Mouse (Mus musculus) hindbrain, embryonic 12.5 days (tissue): Measurements from ENCODE around the gene Hacd1. TPM values are rescaled to one million over a fixed set of nuclear protein-coding genes. Genes with fewer than 3 reads are reported as not detected.
A peak's percentile ranks its signal among the peaks of the same experiment; 100 is the strongest.

Experiments used
- ATAC-seq: fragments of 200-750 bp; cut with Nextera tagmentation; 2 replicates; pipeline ENCODE4 v1.8.0; 2017; ENCODE audit warnings: moderate TSS enrichment; ENCODE audit not compliant: low FRiP score
- H3K27ac ChIP-seq: fragments of 300-500 bp; sonication (generic); 2 replicates; pipeline ENCODE4 v1.5.1; 2016; ENCODE audit warnings: mild to moderate bottlenecking
- H3K27me3 ChIP-seq: fragments of 300-500 bp; sonication (generic); 2 replicates; pipeline ENCODE4 v1.6.1; 2016; ENCODE audit warnings: mild to moderate bottlenecking
- H3K36me3 ChIP-seq: fragments of 300-500 bp; sonication (generic); 2 replicates; pipeline ENCODE4 v1.6.1; 2016; ENCODE audit warnings: mild to moderate bottlenecking
- H3K4me1 ChIP-seq: fragments of 300-500 bp; sonication (generic); 2 replicates; pipeline ENCODE4 v1.6.1; 2016
- H3K4me2 ChIP-seq: fragments of 300-500 bp; sonication (generic); replicated peaks from 2 replicates; pipeline ENCODE4 v1.6.1; 2016; ENCODE audit warnings: mild to moderate bottlenecking
- H3K4me3 ChIP-seq: fragments of 300-500 bp; sonication (generic); 2 replicates; pipeline ENCODE4 v1.5.1; 2016; ENCODE audit warnings: mild to moderate bottlenecking
- H3K9ac ChIP-seq: fragments of 300-500 bp; sonication (generic); 2 replicates; pipeline ENCODE4 v1.6.1; 2016; ENCODE audit warnings: mild to moderate bottlenecking, moderate library complexity
- H3K9me3 ChIP-seq: fragments of 300-500 bp; sonication (generic); replicated peaks from 2 replicates; pipeline ENCODE4 v1.6.1; 2016; ENCODE audit warnings: mild to moderate bottlenecking
- WGBS: fragments of 180-500 bp; shearing (Covaris S2); methylation state at CpG from one replicate; pipeline ENCODE4 v1.1.7; 2016; 5-methylcytosine and 5-hydroxymethylcytosine counted together
- polyA plus RNA-seq: library from polyadenylated mRNA; unstranded; fragments of >200 nt; fragmentation: Nextera tagmentation; extraction: Ambion mirVana; gene quantifications from 2 replicates; pipeline ENCODE4 v1.2.1, GENCODE M21; 2016

Gene Hacd1
- polyA plus RNA-seq, 1 experiment from 2014 or later = 49.7 TPM

- peak; percentile 94 for ATAC-seq
- peak overlapping the region; percentile 72 for H3K4me3 ChIP-seq
- H3K4me1 ChIP-seq = peaks cover 8% of the 10 kb centered on the region
- H3K27ac ChIP-seq = peak overlapping the region; percentile 95
- under 1% methylated on average over 55 of the region's 58 CpGs for WGBS
- H3K4me2 ChIP-seq = peak overlapping the region; percentile 77
- no peaks in the 10 kb centered on the region for H3K36me3 ChIP-seq
- H3K9ac ChIP-seq = peak overlapping the region; percentile 79
- H3K9me3 ChIP-seq = no peaks in the 10 kb centered on the region
- H3K27me3 ChIP-seq = no peaks in the 10 kb centered on the region
These were observed 768 bp downstream of the Hacd1 start for GRCm38 (mm10) chr2:14055168-14055565.

- peaks cover 8% of the 10 kb centered on the region for H3K4me1 ChIP-seq
- H3K4me3 ChIP-seq = peak overlapping the region; percentile 72
- ATAC-seq = peak; percentile 21
- WGBS = 4% methylated on average over 6 of the region's 6 CpGs
- H3K9ac ChIP-seq = peak overlapping the region; percentile 79
- no peaks in the 10 kb centered on the region for H3K36me3 ChIP-seq
- peak overlapping the region; percentile 95 for H3K27ac ChIP-seq
- H3K4me2 ChIP-seq = peak overlapping the region; percentile 77
- H3K9me3 ChIP-seq = no peaks in the 10 kb centered on the region
- no peaks in the 10 kb centered on the region for H3K27me3 ChIP-seq
These were observed 1.2 kb downstream of the Hacd1 start for GRCm38 (mm10) chr2:14054716-14055115.

GRCm38 (mm10) chr2:14054163-14054562 is 1.8 kb downstream of the Hacd1 start:
- Histone ChIP-seq H3K27me3 (no peaks in the 10 kb centered on the region), H3K4me3 (no peak overlapping the region), H3K36me3 (no peaks in the 10 kb centered on the region), H3K27ac (no peak overlapping the region), H3K4me1 (peaks cover 8% of the 10 kb centered on the region), H3K4me2 (no peak overlapping the region), H3K9me3 (no peaks in the 10 kb centered on the region), H3K9ac (no peak overlapping the region)
- 53% methylated on average over 3 of the region's 3 CpGs for WGBS
- ATAC-seq = no peak

- Histone ChIP-seq H3K27me3 (no peaks in the 10 kb centered on the region), H3K4me1 (peaks cover 11% of the 10 kb centered on the region), H3K36me3 (no peaks in the 10 kb centered on the region), H3K27ac (no peak overlapping the region), H3K4me3 (no peak overlapping the region), H3K4me2 (no peak overlapping the region), H3K9me3 (no peaks in the 10 kb centered on the region), H3K9ac (no peak overlapping the region)
- WGBS = 42% methylated on average over 3 of the region's 3 CpGs
- ATAC-seq = no peak
These were observed 2.3 kb downstream of the Hacd1 start for GRCm38 (mm10) chr2:14053618-14054017.

GRCm38 (mm10) chr2:14048808-14049207 is 7.1 kb downstream of the Hacd1 start:
- no peak overlapping the region for H3K27ac ChIP-seq
- no peaks in the 10 kb centered on the region for H3K36me3 ChIP-seq
- H3K4me1 ChIP-seq = peaks cover 5% of the 10 kb centered on the region; the same call in 1 of the 2 replicates
- ATAC-seq = no peak
- no peak overlapping the region for H3K9ac ChIP-seq
- WGBS = 80% methylated on average over 5 of the region's 5 CpGs
- no peak overlapping the region for H3K4me3 ChIP-seq
- H3K9me3 ChIP-seq = no peaks in the 10 kb centered on the region
- H3K27me3 ChIP-seq = no peaks in the 10 kb centered on the region
- no peak overlapping the region for H3K4me2 ChIP-seq

GRCm38 (mm10) chr2:14048381-14048780 is 7.6 kb downstream of the Hacd1 start:
- Histone ChIP-seq H3K27ac (no peak overlapping the region), H3K27me3 (no peaks in the 10 kb centered on the region), H3K9me3 (no peaks in the 10 kb centered on the region), H3K9ac (no peak overlapping the region), H3K4me2 (no peak overlapping the region), H3K36me3 (no peaks in the 10 kb centered on the region), H3K4me3 (no peak overlapping the region), H3K4me1 (0 out of 2 replicates have a peak, but pooled peaks cover 3% of the 10 kb centered on the region)
- ATAC-seq = peak; percentile 83

GRCm38 (mm10) chr2:14043577-14044170 is 12.3 kb downstream of the Hacd1 start:
- H3K27me3 ChIP-seq = no peaks in the 10 kb centered on the region
- H3K27ac ChIP-seq = no peak overlapping the region
- H3K4me2 ChIP-seq = no peak overlapping the region
- H3K36me3 ChIP-seq = no peaks in the 10 kb centered on the region
- no peak overlapping the region for H3K9ac ChIP-seq
- no peaks in the 10 kb centered on the region for H3K9me3 ChIP-seq
- no peak for ATAC-seq
- no peak overlapping the region for H3K4me3 ChIP-seq
- WGBS = 63% methylated on average over 9 of the region's 9 CpGs
- H3K4me1 ChIP-seq = 0 out of 2 replicates have a peak, but pooled peaks cover 4% of the 10 kb centered on the region

GRCm38 (mm10) chr2:14043011-14043410 is 12.9 kb downstream of the Hacd1 start:
- H3K4me1 ChIP-seq = 0 out of 2 replicates have a peak, but pooled peaks cover 3% of the 10 kb centered on the region
- no peak overlapping the region for H3K27ac ChIP-seq
- H3K9ac ChIP-seq = no peak overlapping the region
- 0 out of 2 replicates have a peak, but pooled peaks have one; percentile 55 for ATAC-seq
- H3K36me3 ChIP-seq = no peaks in the 10 kb centered on the region
- H3K4me2 ChIP-seq = no peak overlapping the region
- no peaks in the 10 kb centered on the region for H3K27me3 ChIP-seq
- H3K9me3 ChIP-seq = no peaks in the 10 kb centered on the region
- no peak overlapping the region for H3K4me3 ChIP-seq
- WGBS = 75% methylated on average over 3 of the region's 3 CpGs

GRCm38 (mm10) chr2:14041249-14041648 is 14.7 kb downstream of the Hacd1 start:
- WGBS = 100% methylated on average over 2 of the region's 2 CpGs
- H3K4me1 ChIP-seq = 0 out of 2 replicates have a peak, but pooled peaks cover 3% of the 10 kb centered on the region

GRCm38 (mm10) chr2:14019228-14019627 is 36.7 kb downstream of the Hacd1 start:
- no peak overlapping the region for H3K9ac ChIP-seq
- ATAC-seq = no peak
- H3K9me3 ChIP-seq = no peaks in the 10 kb centered on the region
- no peak overlapping the region for H3K27ac ChIP-seq
- no peak overlapping the region for H3K4me2 ChIP-seq
- no peaks in the 10 kb centered on the region for H3K27me3 ChIP-seq
- WGBS = 100% methylated on average over 1 of the region's 1 CpGs
- H3K4me3 ChIP-seq = no peak overlapping the region
- no peaks in the 10 kb centered on the region for H3K4me1 ChIP-seq
- H3K36me3 ChIP-seq = no peaks in the 10 kb centered on the region

More at GRCm38 (mm10) chr2:14041249-14041648, 14.7 kb downstream of the Hacd1 start:
- no peaks in the 10 kb centered on the region for H3K27me3 ChIP-seq
- ATAC-seq = no peak
- no peaks in the 10 kb centered on the region for H3K36me3 ChIP-seq
- no peaks in the 10 kb centered on the region for H3K9me3 ChIP-seq
- H3K27ac ChIP-seq = no peak overlapping the region
- no peak overlapping the region for H3K9ac ChIP-seq
- no peak overlapping the region for H3K4me2 ChIP-seq
- H3K4me3 ChIP-seq = no peak overlapping the region

- H3K4me3 ChIP-seq = no peak overlapping the region
- H3K36me3 ChIP-seq = no peaks in the 10 kb centered on the region
- no peaks in the 10 kb centered on the region for H3K4me1 ChIP-seq
- no peaks in the 10 kb centered on the region for H3K9me3 ChIP-seq
- H3K27me3 ChIP-seq = no peaks in the 10 kb centered on the region
- H3K4me2 ChIP-seq = no peak overlapping the region
- no peak overlapping the region for H3K9ac ChIP-seq
- 100% methylated on average over 1 of the region's 1 CpGs for WGBS
- H3K27ac ChIP-seq = no peak overlapping the region
- ATAC-seq = no peak
These were observed 50.8 kb downstream of the Hacd1 start for GRCm38 (mm10) chr2:14005121-14005520.

GRCm38 (mm10) chr2:13960136-13960535 is 95.8 kb downstream of the Hacd1 start:
- no peak overlapping the region for H3K27ac ChIP-seq
- H3K27me3 ChIP-seq = no peaks in the 10 kb centered on the region
- H3K9me3 ChIP-seq = no peaks in the 10 kb centered on the region
- 0 out of 2 replicates have a peak, but pooled peaks cover 3% of the 10 kb centered on the region for H3K4me1 ChIP-seq
- no peak overlapping the region for H3K4me3 ChIP-seq
- WGBS = 85% methylated on average over 1 of the region's 1 CpGs
- no peak for ATAC-seq
- no peak overlapping the region for H3K9ac ChIP-seq
- no peak overlapping the region for H3K4me2 ChIP-seq
- no peaks in the 10 kb centered on the region for H3K36me3 ChIP-seq

GRCm38 (mm10) chr2:13956463-13956862 is 99.5 kb downstream of the Hacd1 start:
- Histone ChIP-seq H3K9ac (no peak overlapping the region), H3K27ac (no peak overlapping the region), H3K4me3 (no peak overlapping the region), H3K4me1 (0 out of 2 replicates have a peak, but pooled peaks cover 3% of the 10 kb centered on the region), H3K4me2 (no peak overlapping the region), H3K36me3 (no peaks in the 10 kb centered on the region), H3K9me3 (no peaks in the 10 kb centered on the region), H3K27me3 (no peaks in the 10 kb centered on the region)
- 41% methylated on average over 2 of the region's 2 CpGs for WGBS
- no peak for ATAC-seq
